Mouse (Mus musculus) lung, adult 2 months (tissue): ENCODE results near the gene Camta1.

ENCODE experiments used
- CTCF ChIP-seq: fragments of 200-500 bp; IDR thresholded peaks from 2 replicates; pipeline ENCODE4 v1.5.1; 2011; ENCODE audit warnings: mild to moderate bottlenecking, low read length, control low read depth; ENCODE audit not compliant: insufficient read depth
- POLR2A ChIP-seq: fragments of 200-500 bp; IDR thresholded peaks from 2 replicates; pipeline ENCODE4 v1.6.1; 2011; ENCODE audit warnings: low read depth, mild to moderate bottlenecking, control low read depth, low read length, borderline replicate concordance; ENCODE audit errors: extremely low read depth

DNA sequence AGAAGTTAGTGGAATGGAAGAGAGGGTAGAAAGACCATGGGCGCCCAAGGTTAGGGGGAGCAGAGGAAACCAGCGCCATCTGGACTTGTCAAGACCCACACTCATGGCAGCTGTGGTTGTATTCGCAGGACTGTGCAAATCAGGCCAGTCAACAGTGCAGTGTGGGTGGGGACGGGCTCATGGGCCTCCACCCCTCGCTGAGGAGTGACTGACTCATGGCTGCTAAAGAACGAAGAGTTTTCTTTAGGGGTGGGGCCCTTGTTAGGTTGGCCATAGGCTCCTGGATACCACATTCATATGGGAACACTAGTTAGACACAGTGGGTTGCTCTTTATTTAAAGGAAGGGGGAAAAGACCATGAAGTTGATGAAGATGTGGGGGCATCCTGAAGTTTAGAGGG is 383.7 kb downstream of the Camta1 start:
- TF ChIP-seq CTCF (no peak), POLR2A (no peak)
